ENCODE assay signal across 17 mouse cellular contexts in the genomic region with DNA sequence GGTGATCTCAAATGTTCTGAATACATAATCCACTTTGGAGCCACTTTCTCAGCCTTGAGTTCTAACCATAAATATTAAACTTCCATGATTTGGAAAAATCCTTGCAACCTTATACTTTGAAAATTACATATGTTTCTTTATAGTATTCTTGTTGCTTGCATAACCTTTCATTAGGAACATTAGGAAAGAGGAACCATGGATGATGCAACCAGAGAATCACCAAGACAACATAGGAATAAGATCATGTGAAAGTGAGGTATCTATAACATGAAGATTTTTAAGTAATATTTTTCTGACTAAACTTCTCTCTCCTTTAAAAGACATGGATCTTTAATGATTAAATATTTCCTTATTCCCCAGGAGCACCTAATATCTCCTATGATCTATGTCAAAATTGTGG.
"Had no signal": no experiment of that assay in that cellular context is flagged by ENCODE, and none has a peak within 500 bp of the region (broad histone marks: within the 10 kb centered on the region; RNA-seq: fewer than 3 reads in every experiment).

No protein-coding gene starts in this region.

- DNase-seq: kidney, adult 2 months; kidney, postnatal 25 days; layer of hippocampus, postnatal 36 days; lung, adult 2 months; lung, postnatal 14 days; retina, postnatal 1 day; thymus, adult 18-20 months; thymus, postnatal 4 days had no signal

- H3K4me1 ChIP-seq: liver, embryonic 12.5 days; liver, embryonic 15.5 days; midbrain, embryonic 12.5 days; midbrain, embryonic 15.5 days; neural tube, embryonic 13.5 days had no signal

- H3K4me3 ChIP-seq: left cerebral cortex, adult 2 months; liver, embryonic 12.5 days; liver, embryonic 15.5 days; midbrain, embryonic 12.5 days; midbrain, embryonic 15.5 days; myocyte; neural tube, embryonic 13.5 days had no signal

- H3K9ac ChIP-seq: liver, embryonic 12.5 days; liver, embryonic 15.5 days; midbrain, embryonic 12.5 days; midbrain, embryonic 15.5 days; neural tube, embryonic 13.5 days had no signal

- H3K27ac ChIP-seq: kidney, postnatal 0 days; left cerebral cortex, adult 2 months; liver, embryonic 12.5 days; liver, embryonic 15.5 days; midbrain, embryonic 12.5 days; midbrain, embryonic 15.5 days; neural tube, embryonic 13.5 days had no signal

- H3K9me3 ChIP-seq: liver, embryonic 12.5 days; liver, embryonic 15.5 days; midbrain, embryonic 12.5 days; midbrain, embryonic 15.5 days; neural tube, embryonic 13.5 days had no signal

- H3K36me3 ChIP-seq: liver, embryonic 12.5 days; liver, embryonic 15.5 days; midbrain, embryonic 12.5 days; midbrain, embryonic 15.5 days; neural tube, embryonic 13.5 days had no signal

- ATAC-seq: intestine, postnatal 0 days; liver, embryonic 12.5 days; midbrain, embryonic 15.5 days had no signal

- H3K4me2 ChIP-seq: liver, embryonic 12.5 days; liver, embryonic 15.5 days; midbrain, embryonic 12.5 days; midbrain, embryonic 15.5 days; neural tube, embryonic 13.5 days had no signal

- H3K27me3 ChIP-seq: liver, embryonic 12.5 days; liver, embryonic 15.5 days; midbrain, embryonic 12.5 days; midbrain, embryonic 15.5 days; neural tube, embryonic 13.5 days had no signal
